Mouse (Mus musculus) olfactory bulb, adult 2 months (tissue): ENCODE measurements at regions not wholly inside any gene's neighbourhood (a gene's known extent, or its start where the extent isn't known, plus 50 kb on each side); places are given as distances from the start of the nearest gene placed in this dataset.

Experiments
- H3K27ac ChIP-seq: fragments of 200-500 bp; 2 replicates; pipeline ENCODE4 v1.5.1; 2012; ENCODE audit warnings: low read depth, low read length; ENCODE audit not compliant: insufficient read depth
- H3K4me1 ChIP-seq: fragments of 200-500 bp; 2 replicates; pipeline ENCODE4 v1.6.1; 2012; ENCODE audit warnings: low read length; ENCODE audit not compliant: control insufficient read depth, insufficient read depth
- H3K4me3 ChIP-seq: fragments of 200-500 bp; 2 replicates; pipeline ENCODE4 v1.5.1; 2012; ENCODE audit warnings: mild to moderate bottlenecking, low read depth, low read length, moderate library complexity; ENCODE audit not compliant: insufficient read depth
- CTCF ChIP-seq: fragments of 200-500 bp; IDR thresholded peaks from 2 replicates; pipeline ENCODE4 v1.5.1; 2012; ENCODE audit warnings: low read depth, mild to moderate bottlenecking, low read length, moderate library complexity; ENCODE audit not compliant: insufficient read depth
- POLR2A ChIP-seq: fragments of 200-500 bp; IDR thresholded peaks from 2 replicates; pipeline ENCODE4 v1.6.1; 2012; ENCODE audit warnings: mild to moderate bottlenecking, low read depth, low read length, moderate library complexity; ENCODE audit not compliant: insufficient read depth
- WGBS: fragments of 180-500 bp; shearing (Covaris S2); methylation state at CpG from one replicate; pipeline ENCODE4 v1.1.7; 2018; 5-methylcytosine and 5-hydroxymethylcytosine counted together

GRCm38 (mm10) chr13:97394071-97394470 is 153.2 kb downstream of the Enc1 start:
- no peak overlapping the region for H3K27ac ChIP-seq
- no peak overlapping the region for H3K4me3 ChIP-seq
- WGBS, result 70% methylated on average over 4 of the region's 4 CpGs
- no peak for TF ChIP-seq CTCF
- TF ChIP-seq POLR2A, result no peak
- H3K4me1 ChIP-seq, result peaks cover 2% of the 10 kb centered on the region; the same call in 1 of the 2 replicates

GRCm38 (mm10) chr13:97393456-97393855 is 152.6 kb downstream of the Enc1 start:
- no peak overlapping the region for H3K27ac ChIP-seq
- 94% methylated on average over 7 of the region's 7 CpGs for WGBS
- no peak overlapping the region for H3K4me3 ChIP-seq
- H3K4me1 ChIP-seq, result peaks cover 2% of the 10 kb centered on the region; the same call in 1 of the 2 replicates
- TF ChIP-seq POLR2A (no peak), CTCF (no peak)

DNA sequence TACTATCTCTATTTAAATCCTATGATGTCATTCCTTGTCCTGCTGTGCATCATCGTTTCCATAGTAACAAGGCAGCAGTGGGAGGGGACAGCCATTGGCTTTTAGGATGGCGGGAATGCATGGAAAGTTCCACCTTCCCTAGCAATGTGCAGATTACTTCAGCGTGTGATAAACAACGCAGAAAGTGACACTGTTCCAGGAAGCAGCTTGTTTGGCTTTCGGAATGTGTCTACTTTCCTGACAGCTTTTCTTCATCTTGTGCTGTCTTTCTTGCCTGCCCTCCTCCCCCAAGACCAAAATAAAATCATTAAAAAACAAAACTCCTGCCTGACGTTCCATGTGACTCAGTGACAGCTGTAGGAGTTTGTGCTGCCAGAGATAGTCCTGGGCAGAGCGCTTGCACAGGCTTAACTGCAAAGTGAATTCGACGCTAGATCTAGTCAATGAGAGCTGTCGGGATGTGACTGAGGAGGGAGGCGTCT is 149.6 kb downstream of the Enc1 start:
- peaks cover 2% of the 10 kb centered on the region; the same call in 1 of the 2 replicates for H3K4me1 ChIP-seq
- TF ChIP-seq CTCF, result no peak
- TF ChIP-seq POLR2A, result no peak
- no peak overlapping the region for H3K4me3 ChIP-seq
- H3K27ac ChIP-seq, result no peak overlapping the region
- 17% methylated on average over 11 of the region's 11 CpGs for WGBS

GRCm38 (mm10) chr13:97388851-97389479 is 148.1 kb downstream of the Enc1 start:
- peaks cover 2% of the 10 kb centered on the region; the same call in 1 of the 2 replicates for H3K4me1 ChIP-seq
- no peak overlapping the region for H3K4me3 ChIP-seq
- no peak overlapping the region for H3K27ac ChIP-seq
- 89% methylated on average over 11 of the region's 11 CpGs for WGBS
- TF ChIP-seq CTCF (no peak), POLR2A (no peak)

DNA sequence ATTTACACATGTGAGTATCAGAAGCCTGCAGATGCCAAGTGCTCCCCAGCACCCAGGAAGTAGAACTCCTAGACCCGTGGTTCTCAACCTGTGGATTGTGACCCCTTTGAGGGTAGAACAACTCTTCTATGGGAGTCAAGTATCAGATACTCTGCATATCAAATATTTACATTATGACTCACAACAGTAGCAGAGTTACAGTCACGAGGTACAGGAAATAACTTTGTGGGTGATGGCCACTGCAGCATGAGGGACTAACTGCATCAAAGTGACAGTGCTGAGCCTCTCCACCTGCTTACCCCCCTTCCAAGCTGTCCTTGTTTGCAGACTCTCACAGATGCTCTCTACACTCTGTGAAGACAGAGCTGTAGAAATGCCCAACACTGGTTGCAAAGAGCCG is 145.6 kb downstream of the Enc1 start:
- H3K27ac ChIP-seq, result no peak overlapping the region
- WGBS, result 83% methylated on average over 3 of the region's 3 CpGs

GRCm38 (mm10) chr13:97385531-97385930 is 144.6 kb downstream of the Enc1 start:
- WGBS, result 98% methylated on average over 8 of the region's 8 CpGs
- Histone ChIP-seq H3K4me3 (no peak overlapping the region), H3K4me1 (no peaks in the 10 kb centered on the region), H3K27ac (no peak overlapping the region)
- no peak for TF ChIP-seq CTCF
- no peak for TF ChIP-seq POLR2A

More for the DNA sequence above, 145.6 kb downstream of the Enc1 start:
- no peak overlapping the region for H3K4me3 ChIP-seq
- H3K4me1 ChIP-seq, result peaks cover 2% of the 10 kb centered on the region; the same call in 1 of the 2 replicates
- TF ChIP-seq CTCF (no peak), POLR2A (no peak)

- no peak overlapping the region for H3K4me3 ChIP-seq
- WGBS, result 77% methylated on average over 16 of the region's 16 CpGs
- H3K4me1 ChIP-seq, result no peaks in the 10 kb centered on the region
- no peak for TF ChIP-seq CTCF
- TF ChIP-seq POLR2A, result no peak
- no peak overlapping the region for H3K27ac ChIP-seq
Measured at GRCm38 (mm10) chr13:97384091-97384777, 143.3 kb downstream of the Enc1 start.

DNA sequence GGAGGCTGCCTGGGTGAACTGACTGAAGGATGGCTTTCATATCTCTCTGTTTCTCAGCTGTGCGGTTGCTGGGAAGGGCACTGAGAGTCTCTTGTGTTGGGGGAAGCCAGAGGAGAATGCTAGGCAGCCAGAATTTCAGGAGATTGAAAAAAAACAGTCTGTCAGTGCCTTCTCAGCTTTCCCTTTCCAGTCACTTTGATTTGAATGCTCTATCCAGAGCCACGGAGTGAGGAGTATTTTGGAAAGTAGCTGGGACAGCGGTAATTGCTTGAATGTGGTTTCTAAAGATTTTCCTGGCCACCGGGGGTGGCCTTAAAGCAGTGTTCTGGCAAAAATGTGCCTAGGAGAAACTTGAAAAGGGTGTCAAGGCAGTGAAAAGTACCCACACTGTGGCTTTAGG is 142.4 kb downstream of the Enc1 start:
- Histone ChIP-seq H3K4me1 (no peaks in the 10 kb centered on the region), H3K4me3 (no peak overlapping the region)
- WGBS, result 61% methylated on average over 4 of the region's 4 CpGs

GRCm38 (mm10) chr13:97380366-97380765 is 139.5 kb downstream of the Enc1 start:
- Histone ChIP-seq H3K4me1 (no peaks in the 10 kb centered on the region; the same call in 1 of the 2 replicates), H3K4me3 (no peak overlapping the region), H3K27ac (no peak overlapping the region)
- WGBS, result 78% methylated on average over 11 of the region's 11 CpGs
- TF ChIP-seq POLR2A, result no peak
- no peak for TF ChIP-seq CTCF

More for the DNA sequence above, 142.4 kb downstream of the Enc1 start:
- TF ChIP-seq POLR2A, result no peak
- TF ChIP-seq CTCF, result no peak
- H3K27ac ChIP-seq, result no peak overlapping the region
